Mouse (Mus musculus): ENCODE measurements around the gene Frzb.

Gene Frzb

GRCm38 (mm10) chr2:80430357-80431053, 16.9 kb downstream of the Frzb start:
- no peak for DNase-seq (ENCODE audit: low read depth, low spot score)

GRCm38 (mm10) chr2:80423116-80423515, 24.3 kb downstream of the Frzb start:
- no peak for DNase-seq (ENCODE audit: low read depth, low spot score)

GRCm38 (mm10) chr2:80421990-80422389, 25.4 kb downstream of the Frzb start:
- no peak for DNase-seq (ENCODE audit: low read depth, low spot score)

- no peak for DNase-seq (ENCODE audit: low read depth, low spot score)
These were observed 31.1 kb downstream of the Frzb start for GRCm38 (mm10) chr2:80416286-80416685.

- DNase-seq (ENCODE audit: low read depth, low spot score): peak; percentile 10
These were observed 33.0 kb downstream of the Frzb start for GRCm38 (mm10) chr2:80414387-80414786.

GRCm38 (mm10) chr2:80413124-80413523, 34.3 kb downstream of the Frzb start:
- DNase-seq (ENCODE audit: low read depth, low spot score): no peak

- no peak for DNase-seq (ENCODE audit: low read depth, low spot score)
These were observed 37.4 kb downstream of the Frzb start for GRCm38 (mm10) chr2:80409893-80410574.

GRCm38 (mm10) chr2:80404770-80405169, 42.7 kb downstream of the Frzb start:
- DNase-seq (ENCODE audit: low read depth, low spot score): no peak

- no peak for DNase-seq (ENCODE audit: low read depth, low spot score)
These were observed 48.8 kb downstream of the Frzb start for GRCm38 (mm10) chr2:80398595-80399099.

- DNase-seq (ENCODE audit: low read depth, low spot score): no peak
These were observed 50.6 kb downstream of the Frzb start for GRCm38 (mm10) chr2:80396864-80397263.

GRCm38 (mm10) chr2:80396057-80396456, 51.4 kb downstream of the Frzb start:
- DNase-seq (ENCODE audit: low read depth, low spot score): no peak

- DNase-seq (ENCODE audit: low read depth, low spot score): peak; percentile 75
These were observed 59.1 kb downstream of the Frzb start for GRCm38 (mm10) chr2:80388341-80388740.

- DNase-seq (ENCODE audit: low read depth, low spot score): peak; percentile 29
These were observed 59.8 kb downstream of the Frzb start for GRCm38 (mm10) chr2:80387668-80388067.

GRCm38 (mm10) chr2:80386255-80386654, 61.2 kb downstream of the Frzb start:
- DNase-seq (ENCODE audit: low read depth, low spot score): no peak

GRCm38 (mm10) chr2:80384447-80384846, 63.0 kb downstream of the Frzb start:
- DNase-seq (ENCODE audit: low read depth, low spot score): no peak

- DNase-seq (ENCODE audit: low read depth, low spot score): no peak
These were observed 67.6 kb downstream of the Frzb start for GRCm38 (mm10) chr2:80379848-80380247.

GRCm38 (mm10) chr2:80374892-80375291, 72.5 kb downstream of the Frzb start:
- no peak for DNase-seq (ENCODE audit: low read depth, low spot score)

GRCm38 (mm10) chr2:80371458-80371857, 76.0 kb downstream of the Frzb start:
- DNase-seq (ENCODE audit: low read depth, low spot score): no peak

All from brain, adult 2 months (tissue).